Mouse (Mus musculus): ENCODE measurements at regions not wholly inside any gene's neighbourhood (a gene's known extent, or its start where the extent isn't known, plus 50 kb on each side); places are given as distances from the start of the nearest gene placed in this dataset.

DNA sequence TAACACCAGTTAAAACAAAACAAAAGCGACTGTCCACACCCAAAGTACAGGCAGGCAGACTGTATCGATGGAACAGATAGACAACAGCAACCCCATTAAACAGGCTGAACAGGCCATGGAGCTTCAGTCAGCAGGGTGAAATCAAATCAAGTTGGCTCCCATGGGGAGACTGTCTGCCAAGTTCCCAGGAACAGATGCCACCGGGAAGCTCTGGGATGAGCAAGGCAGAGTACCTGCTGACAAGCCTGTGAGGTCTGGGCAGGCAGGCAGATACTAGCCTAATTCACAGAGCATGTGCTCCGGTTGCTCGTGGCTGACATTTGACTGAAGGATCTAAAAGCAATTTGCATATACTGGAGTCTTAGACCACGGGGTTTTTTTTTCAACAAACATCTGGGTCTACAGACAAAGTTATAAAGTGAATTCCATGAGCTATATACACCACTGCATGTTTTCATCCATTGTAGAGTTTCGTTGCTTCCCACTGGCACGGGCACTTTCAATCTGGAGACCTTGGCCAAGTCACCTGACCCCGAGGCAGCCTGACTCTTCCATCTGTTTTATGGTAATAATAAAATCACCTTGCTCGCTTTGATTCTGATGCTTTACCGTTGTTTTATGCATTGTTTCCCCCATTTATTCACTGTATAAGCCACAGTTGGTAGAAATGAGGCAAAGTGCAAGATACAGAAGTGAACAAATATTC lies 50.1 kb upstream of the Actbl2 start:
- TF ChIP-seq CTCF (IDR thresholded peaks at IDR 0.05; ENCODE audit: low read depth, low read length) (no peak), POLR2A (IDR thresholded peaks at IDR 0.05; ENCODE audit: borderline replicate concordance, low read depth, low read length) (no peak)
